Mouse (Mus musculus): ENCODE results near the gene Tcf7l2. TPM values are rescaled to one million over a fixed set of nuclear protein-coding genes. Genes with fewer than 3 reads are reported as not detected.
A peak's percentile ranks its signal among the peaks of the same experiment; 100 is the strongest.

The Tcf7l2 gene
- polyA plus RNA-seq, 1 experiment from 2014 or later: 41.7 TPM

GRCm38 (mm10) chr19:55862559-55862958 is 120.9 kb downstream of the Tcf7l2 start:
- H3K36me3 ChIP-seq (ENCODE audit: control insufficient read depth, insufficient read depth, low read length): no peaks in the 10 kb centered on the region
- no peaks in the 10 kb centered on the region for H3K9me3 ChIP-seq (ENCODE audit: control insufficient read depth, low read length)
- no peak overlapping the region for H3K4me3 ChIP-seq (ENCODE audit: low read depth, low read length)
- ATAC-seq (ENCODE audit: low FRiP score, low TSS enrichment) (no peak), DNase-seq (ENCODE audit: low spot score) (no peak)
- WGBS: 70% methylated on average over 3 of the region's 3 CpGs
- H3K27ac ChIP-seq (replicated peaks): no peak overlapping the region
- no peaks in the 10 kb centered on the region for H3K27me3 ChIP-seq (ENCODE audit: control insufficient read depth, insufficient read depth, low read length)
- TF ChIP-seq CTCF (IDR thresholded peaks at IDR 0.05; ENCODE audit: low read depth) (no peak), EP300 (optimal IDR thresholded peaks at IDR 0.05) (no peak)
- H3K4me1 ChIP-seq (replicated peaks; ENCODE audit: control insufficient read depth, insufficient read depth): 0 out of 2 replicates have a peak, but pooled peaks cover 4% of the 10 kb centered on the region
- H3K4me2 ChIP-seq (replicated peaks; ENCODE audit: low read depth): no peak overlapping the region
- no peak overlapping the region for H3K9ac ChIP-seq (ENCODE audit: low read length)

GRCm38 (mm10) chr19:55865049-55865448 is 123.4 kb downstream of the Tcf7l2 start:
- TF ChIP-seq CTCF (IDR thresholded peaks at IDR 0.05; ENCODE audit: low read depth): no peak
- H3K9me3 ChIP-seq (ENCODE audit: control insufficient read depth, low read length): no peaks in the 10 kb centered on the region
- H3K36me3 ChIP-seq (ENCODE audit: control insufficient read depth, insufficient read depth, low read length): no peaks in the 10 kb centered on the region
- no peak overlapping the region for H3K4me2 ChIP-seq (replicated peaks; ENCODE audit: low read depth)
- peaks cover 7% of the 10 kb centered on the region; the same call in 1 of the 2 replicates for H3K4me1 ChIP-seq (replicated peaks; ENCODE audit: control insufficient read depth, insufficient read depth)
- H3K27ac ChIP-seq (replicated peaks): peak overlapping the region; percentile 45; the same call in 1 of the 2 replicates
- no peak for ATAC-seq (ENCODE audit: low FRiP score, low TSS enrichment)
- 95% methylated on average over 2 of the region's 2 CpGs for WGBS
- H3K9ac ChIP-seq (ENCODE audit: low read length): no peak overlapping the region
- DNase-seq (ENCODE audit: low spot score): no peak
- H3K27me3 ChIP-seq (ENCODE audit: control insufficient read depth, insufficient read depth, low read length): no peaks in the 10 kb centered on the region
- no peak overlapping the region for H3K4me3 ChIP-seq (ENCODE audit: low read depth, low read length)

- Histone ChIP-seq H3K9me3 (ENCODE audit: control insufficient read depth, low read length) (no peaks in the 10 kb centered on the region), H3K4me3 (ENCODE audit: low read depth, low read length) (no peak overlapping the region), H3K27ac (replicated peaks) (peak overlapping the region; percentile 45), H3K36me3 (ENCODE audit: control insufficient read depth, insufficient read depth, low read length) (no peaks in the 10 kb centered on the region), H3K27me3 (ENCODE audit: control insufficient read depth, insufficient read depth, low read length) (no peaks in the 10 kb centered on the region), H3K4me2 (replicated peaks; ENCODE audit: low read depth) (no peak overlapping the region), H3K4me1 (replicated peaks; ENCODE audit: control insufficient read depth, insufficient read depth) (peaks cover 7% of the 10 kb centered on the region), H3K9ac (ENCODE audit: low read length) (no peak overlapping the region)
- ATAC-seq (ENCODE audit: low FRiP score, low TSS enrichment) (peak; percentile 82), DNase-seq (ENCODE audit: low spot score) (peak; percentile 70)
- TF ChIP-seq CTCF (IDR thresholded peaks at IDR 0.05; ENCODE audit: low read depth) (no peak), EP300 (optimal IDR thresholded peaks at IDR 0.05) (no peak)
- WGBS: 68% methylated on average over 13 of the region's 13 CpGs
Observed at GRCm38 (mm10) chr19:55865774-55866578, 124.4 kb downstream of the Tcf7l2 start.

GRCm38 (mm10) chr19:55867255-55867654 is 125.6 kb downstream of the Tcf7l2 start:
- H3K4me2 ChIP-seq (replicated peaks; ENCODE audit: low read depth): no peak overlapping the region
- no peak overlapping the region for H3K9ac ChIP-seq (ENCODE audit: low read length)
- TF ChIP-seq EP300 (optimal IDR thresholded peaks at IDR 0.05) (no peak), CTCF (IDR thresholded peaks at IDR 0.05; ENCODE audit: low read depth) (no peak)
- no peaks in the 10 kb centered on the region for H3K27me3 ChIP-seq (ENCODE audit: control insufficient read depth, insufficient read depth, low read length)
- no peaks in the 10 kb centered on the region for H3K36me3 ChIP-seq (ENCODE audit: control insufficient read depth, insufficient read depth, low read length)
- ATAC-seq (ENCODE audit: low FRiP score, low TSS enrichment) (0 out of 2 replicates have a peak, but pooled peaks have one; percentile 6), DNase-seq (ENCODE audit: low spot score) (no peak)
- peak overlapping the region; percentile 20; the same call in 1 of the 2 replicates for H3K27ac ChIP-seq (replicated peaks)
- no peaks in the 10 kb centered on the region for H3K9me3 ChIP-seq (ENCODE audit: control insufficient read depth, low read length)
- 65% methylated on average over 6 of the region's 6 CpGs for WGBS
- H3K4me1 ChIP-seq (replicated peaks; ENCODE audit: control insufficient read depth, insufficient read depth): peaks cover 7% of the 10 kb centered on the region
- H3K4me3 ChIP-seq (ENCODE audit: low read depth, low read length): no peak overlapping the region

GRCm38 (mm10) chr19:55867905-55868304 is 126.3 kb downstream of the Tcf7l2 start:
- no peaks in the 10 kb centered on the region for H3K36me3 ChIP-seq (ENCODE audit: control insufficient read depth, insufficient read depth, low read length)
- H3K9me3 ChIP-seq (ENCODE audit: control insufficient read depth, low read length): no peaks in the 10 kb centered on the region
- no peak overlapping the region for H3K4me2 ChIP-seq (replicated peaks; ENCODE audit: low read depth)
- H3K9ac ChIP-seq (ENCODE audit: low read length): no peak overlapping the region
- no peak overlapping the region for H3K4me3 ChIP-seq (ENCODE audit: low read depth, low read length)
- TF ChIP-seq EP300 (optimal IDR thresholded peaks at IDR 0.05) (no peak), CTCF (IDR thresholded peaks at IDR 0.05; ENCODE audit: low read depth) (no peak)
- no peaks in the 10 kb centered on the region for H3K27me3 ChIP-seq (ENCODE audit: control insufficient read depth, insufficient read depth, low read length)
- DNase-seq (ENCODE audit: low spot score) (no peak), ATAC-seq (ENCODE audit: low FRiP score, low TSS enrichment) (peak; percentile 65)
- 58% methylated on average over 3 of the region's 3 CpGs for WGBS
- peaks cover 7% of the 10 kb centered on the region for H3K4me1 ChIP-seq (replicated peaks; ENCODE audit: control insufficient read depth, insufficient read depth)
- H3K27ac ChIP-seq (replicated peaks): peak overlapping the region; percentile 46; the same call in 1 of the 2 replicates

GRCm38 (mm10) chr19:55868597-55868996 is 127.0 kb downstream of the Tcf7l2 start:
- ATAC-seq (ENCODE audit: low FRiP score, low TSS enrichment) (peak; percentile 72), DNase-seq (ENCODE audit: low spot score) (peak; percentile 44)
- no peak overlapping the region for H3K9ac ChIP-seq (ENCODE audit: low read length)
- H3K36me3 ChIP-seq (ENCODE audit: control insufficient read depth, insufficient read depth, low read length): no peaks in the 10 kb centered on the region
- H3K27me3 ChIP-seq (ENCODE audit: control insufficient read depth, insufficient read depth, low read length): no peaks in the 10 kb centered on the region
- H3K27ac ChIP-seq (replicated peaks): peak overlapping the region; percentile 46; the same call in 1 of the 2 replicates
- no peak overlapping the region for H3K4me2 ChIP-seq (replicated peaks; ENCODE audit: low read depth)
- WGBS: 88% methylated on average over 4 of the region's 4 CpGs
- peaks cover 7% of the 10 kb centered on the region for H3K4me1 ChIP-seq (replicated peaks; ENCODE audit: control insufficient read depth, insufficient read depth)
- no peak for TF ChIP-seq EP300 (optimal IDR thresholded peaks at IDR 0.05)
- TF ChIP-seq CTCF (IDR thresholded peaks at IDR 0.05; ENCODE audit: low read depth): no peak
- no peaks in the 10 kb centered on the region for H3K9me3 ChIP-seq (ENCODE audit: control insufficient read depth, low read length)
- H3K4me3 ChIP-seq (ENCODE audit: low read depth, low read length): no peak overlapping the region

Measured in stomach, postnatal 0 days (tissue).